Mouse (Mus musculus) forelimb bud, embryonic 11.5 days (tissue): Measurements from ENCODE around the gene Dus4l.

Experiments used
- DNase-seq: peaks from one replicate; pipeline ENCODE4 v3.0.0-alpha.2; 2012; ENCODE audit warnings: low read depth, low spot score

Dus4l gene

DNA sequence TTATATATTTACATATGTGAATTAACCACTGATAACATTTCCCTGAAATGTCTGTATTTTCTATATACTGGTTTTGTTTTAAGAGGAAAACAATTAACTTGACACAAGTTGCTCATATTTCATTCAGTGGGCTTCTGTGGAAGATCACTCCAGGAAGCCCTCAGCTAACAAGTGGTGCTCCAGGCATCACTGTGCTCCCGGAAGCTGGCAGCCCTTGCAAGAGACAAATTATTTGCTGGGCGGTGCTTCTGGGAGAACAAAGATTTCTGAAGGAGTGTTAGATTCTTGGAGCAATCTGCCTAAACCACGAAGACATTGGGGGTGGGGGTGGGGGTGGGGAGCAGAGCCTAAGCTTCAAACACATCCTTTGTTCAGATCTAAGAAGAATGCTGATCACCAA is 62.6 kb downstream of the Dus4l start:
- no peak for DNase-seq
